Mouse (Mus musculus) intestine, embryonic 14.5 days (tissue): ENCODE data around the gene Zfp365. TPM values are rescaled to one million over a fixed set of nuclear protein-coding genes. Genes with fewer than 3 reads are reported as not detected.

Source experiments
- ATAC-seq: fragments of 200-750 bp; cut with Nextera tagmentation; replicated peaks from 2 replicates; pipeline ENCODE4 v1.8.0; 2017; ENCODE audit warnings: low read depth, moderate number of reproducible peaks, moderate TSS enrichment, moderate library complexity; ENCODE audit not compliant: low FRiP score, low TSS enrichment
- DNase-seq: peaks from one replicate; pipeline ENCODE4 v3.0.0-alpha.2; 2018; ENCODE audit warnings: low spot score
- H3K27ac ChIP-seq: fragments of 300-500 bp; sonication (generic); 2 replicates; pipeline ENCODE4 v1.5.1; 2014; ENCODE audit warnings: low read depth, mild to moderate bottlenecking, control low read depth
- H3K27me3 ChIP-seq: fragments of 300-500 bp; sonication (generic); replicated peaks from 2 replicates; pipeline ENCODE4 v1.6.1; 2014; ENCODE audit warnings: low read length, control low read depth; ENCODE audit not compliant: control insufficient read depth, insufficient read depth
- H3K36me3 ChIP-seq: fragments of 300-500 bp; sonication (generic); 2 replicates; pipeline ENCODE4 v1.6.1; 2014; ENCODE audit warnings: low read length, control low read depth; ENCODE audit not compliant: control insufficient read depth, insufficient read depth
- H3K4me1 ChIP-seq: fragments of 300-500 bp; sonication (generic); replicated peaks from 2 replicates; pipeline ENCODE4 v1.6.1; 2014; ENCODE audit warnings: low read length, control low read depth, mixed read lengths; ENCODE audit not compliant: control insufficient read depth, insufficient read depth
- H3K4me2 ChIP-seq: fragments of 300-500 bp; sonication (generic); 2 replicates; pipeline ENCODE4 v1.6.1; 2014; ENCODE audit warnings: low read length
- H3K4me3 ChIP-seq: fragments of 300-500 bp; sonication (generic); 2 replicates; pipeline ENCODE4 v1.5.1; 2014; ENCODE audit warnings: low read depth, low read length, control low read depth, mixed read lengths
- H3K9ac ChIP-seq: fragments of 300-500 bp; sonication (generic); 2 replicates; pipeline ENCODE4 v1.6.1; 2014; ENCODE audit warnings: mild to moderate bottlenecking, low read length
- H3K9me3 ChIP-seq: fragments of 300-500 bp; sonication (generic); 2 replicates; pipeline ENCODE4 v1.6.1; 2016; ENCODE audit warnings: low read length, control low read depth; ENCODE audit not compliant: control insufficient read depth
- WGBS: fragments of 180-500 bp; shearing (Covaris S2); extraction: QIAGEN DNeasy Blood & Tissue Kit; methylation state at CpG from one replicate; pipeline ENCODE4 v1.1.7; 2014; 5-methylcytosine and 5-hydroxymethylcytosine counted together
- polyA plus RNA-seq: library from polyadenylated mRNA; unstranded; fragments of >200 nt; fragmentation: Nextera tagmentation; extraction: Ambion mirVana; gene quantifications from 2 replicates; pipeline ENCODE4 v1.2.1, GENCODE M21; 2014

Gene Zfp365
- polyA plus RNA-seq, 1 experiment from 2014 or later: 1.5 TPM

- WGBS: 85% methylated on average over 11 of the region's 11 CpGs
- Histone ChIP-seq H3K36me3 (no peaks in the 10 kb centered on the region), H3K9me3 (no peaks in the 10 kb centered on the region), H3K4me3 (no peak overlapping the region), H3K27me3 (no peaks in the 10 kb centered on the region), H3K27ac (no peak overlapping the region), H3K4me2 (no peak overlapping the region), H3K9ac (no peak overlapping the region), H3K4me1 (no peaks in the 10 kb centered on the region)
- ATAC-seq (no peak), DNase-seq (no peak)
These were observed 20.3 kb upstream of the Zfp365 start for GRCm38 (mm10) chr10:67932780-67933179.

- no peak overlapping the region for H3K4me3 ChIP-seq
- ATAC-seq (no peak), DNase-seq (no peak)
- H3K9me3 ChIP-seq: no peaks in the 10 kb centered on the region
- no peak overlapping the region for H3K27ac ChIP-seq
- WGBS: 74% methylated on average over 4 of the region's 4 CpGs
- H3K27me3 ChIP-seq: no peaks in the 10 kb centered on the region
- no peak overlapping the region for H3K9ac ChIP-seq
- H3K36me3 ChIP-seq: no peaks in the 10 kb centered on the region
- no peaks in the 10 kb centered on the region for H3K4me1 ChIP-seq
- no peak overlapping the region for H3K4me2 ChIP-seq
These were observed 18.9 kb upstream of the Zfp365 start for GRCm38 (mm10) chr10:67931328-67931727.

GRCm38 (mm10) chr10:67928584-67928983 lies 16.1 kb upstream of the Zfp365 start:
- ATAC-seq: no peak
- WGBS: 85% methylated on average over 7 of the region's 7 CpGs

GRCm38 (mm10) chr10:67927718-67928455 lies 15.4 kb upstream of the Zfp365 start:
- Histone ChIP-seq H3K27ac (no peak overlapping the region), H3K4me2 (no peak overlapping the region), H3K4me1 (no peaks in the 10 kb centered on the region), H3K9ac (no peak overlapping the region), H3K4me3 (no peak overlapping the region), H3K27me3 (no peaks in the 10 kb centered on the region), H3K36me3 (no peaks in the 10 kb centered on the region), H3K9me3 (no peaks in the 10 kb centered on the region)
- WGBS: 72% methylated on average over 8 of the region's 8 CpGs
- DNase-seq: no peak
- no peak for ATAC-seq

More at GRCm38 (mm10) chr10:67928584-67928983, 16.1 kb upstream of the Zfp365 start:
- H3K9me3 ChIP-seq: no peaks in the 10 kb centered on the region
- H3K27ac ChIP-seq: no peak overlapping the region
- H3K4me1 ChIP-seq: no peaks in the 10 kb centered on the region
- no peak overlapping the region for H3K9ac ChIP-seq
- H3K36me3 ChIP-seq: no peaks in the 10 kb centered on the region
- no peak overlapping the region for H3K4me3 ChIP-seq
- H3K4me2 ChIP-seq: no peak overlapping the region
- no peak for DNase-seq
- no peaks in the 10 kb centered on the region for H3K27me3 ChIP-seq

GRCm38 (mm10) chr10:67924030-67924429 lies 11.6 kb upstream of the Zfp365 start:
- DNase-seq (no peak), ATAC-seq (no peak)
- Histone ChIP-seq H3K4me3 (no peak overlapping the region), H3K4me1 (no peaks in the 10 kb centered on the region), H3K36me3 (no peaks in the 10 kb centered on the region), H3K9ac (no peak overlapping the region), H3K9me3 (no peaks in the 10 kb centered on the region), H3K4me2 (no peak overlapping the region), H3K27ac (no peak overlapping the region), H3K27me3 (no peaks in the 10 kb centered on the region)
- WGBS: 58% methylated on average over 7 of the region's 7 CpGs

GRCm38 (mm10) chr10:67921777-67922176 lies 9.3 kb upstream of the Zfp365 start:
- H3K4me2 ChIP-seq: no peak overlapping the region
- no peaks in the 10 kb centered on the region for H3K36me3 ChIP-seq
- 92% methylated on average over 6 of the region's 6 CpGs for WGBS
- no peak for DNase-seq
- H3K4me1 ChIP-seq: no peaks in the 10 kb centered on the region
- H3K4me3 ChIP-seq: no peak overlapping the region
- ATAC-seq: no peak
- H3K9ac ChIP-seq: no peak overlapping the region
- no peaks in the 10 kb centered on the region for H3K9me3 ChIP-seq
- no peaks in the 10 kb centered on the region for H3K27me3 ChIP-seq
- H3K27ac ChIP-seq: no peak overlapping the region

GRCm38 (mm10) chr10:67919706-67920105 lies 7.2 kb upstream of the Zfp365 start:
- no peak for ATAC-seq
- no peak overlapping the region for H3K4me2 ChIP-seq
- no peak overlapping the region for H3K4me3 ChIP-seq
- H3K9ac ChIP-seq: no peak overlapping the region
- H3K36me3 ChIP-seq: no peaks in the 10 kb centered on the region
- no peak overlapping the region for H3K27ac ChIP-seq
- DNase-seq: no peak
- H3K27me3 ChIP-seq: no peaks in the 10 kb centered on the region
- no peaks in the 10 kb centered on the region for H3K9me3 ChIP-seq
- 96% methylated on average over 4 of the region's 4 CpGs for WGBS
- H3K4me1 ChIP-seq: no peaks in the 10 kb centered on the region

- Histone ChIP-seq H3K9me3 (no peaks in the 10 kb centered on the region), H3K9ac (no peak overlapping the region), H3K4me3 (no peak overlapping the region), H3K27me3 (no peaks in the 10 kb centered on the region), H3K27ac (no peak overlapping the region), H3K36me3 (no peaks in the 10 kb centered on the region), H3K4me2 (no peak overlapping the region), H3K4me1 (no peaks in the 10 kb centered on the region)
- DNase-seq (no peak), ATAC-seq (no peak)
- WGBS: 82% methylated on average over 4 of the region's 4 CpGs
These were observed 5.9 kb upstream of the Zfp365 start for GRCm38 (mm10) chr10:67918194-67918899.

- ATAC-seq (no peak), DNase-seq (no peak)
- 63% methylated on average over 7 of the region's 7 CpGs for WGBS
- Histone ChIP-seq H3K36me3 (no peaks in the 10 kb centered on the region), H3K27ac (no peak overlapping the region), H3K9ac (no peak overlapping the region), H3K9me3 (no peaks in the 10 kb centered on the region), H3K4me2 (no peak overlapping the region), H3K4me1 (no peaks in the 10 kb centered on the region), H3K27me3 (no peaks in the 10 kb centered on the region), H3K4me3 (no peak overlapping the region)
These were observed 4.9 kb upstream of the Zfp365 start for GRCm38 (mm10) chr10:67917356-67917755.
